Mouse (Mus musculus): ENCODE data around the gene Cysltr1. TPM values are rescaled to one million over a fixed set of nuclear protein-coding genes. Genes with fewer than 3 reads are reported as not detected.
A peak's percentile ranks its signal among the peaks of the same experiment; 100 is the strongest.

Gene Cysltr1
- 1 to 10 TPM; 1.7 to 2.8 TPM for total RNA-seq (2021)

- peak; percentile 11 to 15 for DNase-seq
Measured at GRCm38 (mm10) chrX:106603386-106603785, at the start of gene Cysltr1. TSS of gene Cysltr1 (minus strand) at chrX:106603679.

GRCm38 (mm10) chrX:106634799-106635541, 31.5 kb upstream of the Cysltr1 start:
- intact Hi-C loops (cut with DNase I) = no loop called here
- DNase-seq = no peak

More at GRCm38 (mm10) chrX:106603386-106603785, at the start of gene Cysltr1:
- intact Hi-C loops (cut with DNase I) = no loop called here

GRCm38 (mm10) chrX:106633543-106633942, 30.1 kb upstream of the Cysltr1 start:
- intact Hi-C loops (cut with DNase I) = no loop called here
- DNase-seq = no peak

- intact Hi-C loops (cut with DNase I) = no loop called here
- DNase-seq = no peak
Measured at GRCm38 (mm10) chrX:106628514-106628913, 25.0 kb upstream of the Cysltr1 start.

- intact Hi-C loops (cut with DNase I) = no loop called here
- DNase-seq = no peak
Measured at GRCm38 (mm10) chrX:106623667-106624066, 20.2 kb upstream of the Cysltr1 start.

GRCm38 (mm10) chrX:106622512-106622911, 19.0 kb upstream of the Cysltr1 start:
- no peak for DNase-seq
- intact Hi-C loops (cut with DNase I) = no loop called here

- DNase-seq = peak; percentile 4
- intact Hi-C loops (cut with DNase I) = no loop called here
Measured at GRCm38 (mm10) chrX:106602574-106603258, 763 bp downstream of the Cysltr1 start.

GRCm38 (mm10) chrX:106595904-106596303, 7.6 kb downstream of the Cysltr1 start:
- peak in 1 of 2 experiments; percentile 8 for DNase-seq
- intact Hi-C loops (cut with DNase I) = no loop called here

GRCm38 (mm10) chrX:106593914-106594313, 9.6 kb downstream of the Cysltr1 start:
- intact Hi-C loops (cut with DNase I) = no loop called here
- DNase-seq = no peak

GRCm38 (mm10) chrX:106582886-106583285, 20.6 kb downstream of the Cysltr1 start, which contains the start of gene Gm5127:
TSS of gene Gm5127 (plus strand) at chrX:106583186.
- DNase-seq = no peak
- intact Hi-C loops (cut with DNase I) = no loop called here

GRCm38 (mm10) chrX:106582197-106582596, 21.3 kb downstream of the Cysltr1 start:
- intact Hi-C loops (cut with DNase I) = no loop called here
- no peak for DNase-seq

- no peak for DNase-seq
- intact Hi-C loops (cut with DNase I) = loop anchor here (2.0 kb wide), 1 partner anchor 186 kb away; no protein-coding TSS in a partner anchor
Measured at GRCm38 (mm10) chrX:106580410-106580809, 23.1 kb downstream of the Cysltr1 start.

GRCm38 (mm10) chrX:106578966-106579365, 24.5 kb downstream of the Cysltr1 start:
- intact Hi-C loops (cut with DNase I) = no loop called here
- no peak for DNase-seq

- intact Hi-C loops (cut with DNase I) = no loop called here
- no peak for DNase-seq
Measured at GRCm38 (mm10) chrX:106555457-106555856, 48.0 kb downstream of the Cysltr1 start.

- intact Hi-C loops (cut with DNase I) = no loop called here
Measured at GRCm38 (mm10) chrX:106536359-106536758, 67.1 kb downstream of the Cysltr1 start.

More at GRCm38 (mm10) chrX:106536359-106536758, 67.1 kb downstream of the Cysltr1 start:
- no peak for DNase-seq

Other genes starting within 250 kb of the Cysltr1 start
- gene Fndc3c1, start 118.3 kb downstream of the Cysltr1 start, total RNA-seq (2021) = under 1 TPM in 1 of 2 experiments, not detected in 1; 0.20 TPM
- gene Gm5127, start 20.5 kb downstream of the Cysltr1 start, total RNA-seq (2021) = not detected
- 1 to 10 TPM; 5.3 to 6.7 TPM for gene Rtl3, start 237.0 kb upstream of the Cysltr1 start, total RNA-seq (2021)